ENCODE assay signal across 24 mouse cellular contexts in the genomic region with DNA sequence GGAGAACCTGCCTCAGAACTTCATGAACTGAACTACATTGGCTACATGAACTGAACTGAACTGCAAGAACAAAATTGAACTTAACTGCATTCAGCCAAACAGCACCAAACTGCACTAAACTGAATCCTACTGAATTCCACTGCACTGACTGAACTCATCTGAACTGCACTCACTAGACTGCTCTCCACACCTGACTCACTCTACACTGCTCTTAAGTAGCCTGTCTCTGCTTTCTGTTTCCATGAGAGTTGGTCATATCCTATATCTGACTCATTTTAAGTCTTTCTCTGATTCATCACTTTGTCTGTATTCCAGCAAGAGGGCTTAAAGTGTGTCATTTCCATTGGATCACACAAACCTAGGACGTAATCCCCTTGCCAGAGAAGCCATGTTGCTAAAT.
"Had no signal": no experiment of that assay in that cellular context is flagged by ENCODE, and none has a peak within 500 bp of the region (broad histone marks: within the 10 kb centered on the region; RNA-seq: fewer than 3 reads in every experiment).

No protein-coding gene starts in this region.

- H3K27me3 ChIP-seq: limb, embryonic 12.5 days; limb, embryonic 13.5 days; limb, embryonic 15.5 days; liver, embryonic 12.5 days; liver, embryonic 13.5 days; liver, embryonic 15.5 days; lung, embryonic 15.5 days; megakaryocyte, embryonic 14.5 days; midbrain, embryonic 12.5 days; midbrain, embryonic 13.5 days; midbrain, embryonic 15.5 days had no signal

- ATAC-seq: liver, embryonic 12.5 days; liver, postnatal 0 days; lung, postnatal 0 days; midbrain, embryonic 13.5 days; midbrain, embryonic 15.5 days; midbrain, embryonic 16.5 days had no signal

- DNase-seq: left cerebral cortex, postnatal 4 days; liver; liver, embryonic 13.5 days; liver, postnatal 0 days; lung, adult 18-20 months; lung, adult 2 months; lung, embryonic 14.5 days; lung, postnatal 10 days; lung, postnatal 14 days; lung, postnatal 36 days; lung, postnatal 4 days; midbrain, embryonic 14.5 days had no signal
